Mouse (Mus musculus): ENCODE measurements around the gene Mgst2. TPM values are rescaled to one million over a fixed set of nuclear protein-coding genes. Genes with fewer than 3 reads are reported as not detected.

Gene Mgst2
- polyA plus RNA-seq (2015; fragmentation: Nextera tagmentation; extraction: Ambion mirVana): 128 and 153 TPM in 2 replicates

DNA sequence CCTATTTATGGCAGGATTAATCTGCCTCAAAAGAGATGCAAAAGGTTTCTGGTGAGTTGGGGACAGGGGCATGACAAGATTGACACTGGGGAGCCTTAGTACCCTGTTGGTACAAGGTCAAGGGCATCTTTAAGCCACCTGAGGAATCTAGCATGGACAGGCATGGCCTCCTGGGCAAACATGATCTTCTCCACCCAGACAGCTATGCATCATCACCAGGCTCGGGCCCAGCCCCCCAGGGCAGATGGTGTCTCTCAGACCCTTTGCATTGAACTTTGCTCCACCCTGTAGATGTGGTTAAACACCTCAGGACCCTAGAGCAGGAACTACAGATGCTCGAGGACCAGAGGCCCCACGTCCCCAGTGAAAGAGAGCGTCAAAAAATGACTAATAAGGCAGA, at the start of gene Mgst2:
Gene Mgst2 (plus strand): TSS at position 301 of the 400 bp plus-strand sequence.
- Histone ChIP-seq H3K9ac (ENCODE audit: low read depth, low read length) (no peak within 1 kb of the TSS), H3K4me3 (ENCODE audit: low read depth, low read length) (peak within 1 kb of the TSS; percentile 32), H3K36me3 (ENCODE audit: control insufficient read depth, insufficient read depth) (no peaks in the 10 kb centered on the region), H3K9me3 (ENCODE audit: control insufficient read depth) (no peaks in the 10 kb centered on the region), H3K27ac (ENCODE audit: low read depth, low read length) (peak within 1 kb of the TSS; percentile 73), H3K4me2 (replicated peaks; ENCODE audit: low read depth) (peak within 1 kb of the TSS; percentile 49), H3K27me3 (replicated peaks; ENCODE audit: control insufficient read depth, insufficient read depth, low read length) (no peaks in the 10 kb centered on the region), H3K4me1 (replicated peaks; ENCODE audit: control insufficient read depth, insufficient read depth, low read length) (0 out of 2 replicates have a peak, but pooled peaks cover 4% of the 10 kb centered on the region)
- ATAC-seq: no peak
- TF ChIP-seq CTCF (IDR thresholded peaks at IDR 0.05; ENCODE audit: low read depth): no peak
- WGBS: 36% methylated on average over 4 of the region's 4 CpGs

DNA sequence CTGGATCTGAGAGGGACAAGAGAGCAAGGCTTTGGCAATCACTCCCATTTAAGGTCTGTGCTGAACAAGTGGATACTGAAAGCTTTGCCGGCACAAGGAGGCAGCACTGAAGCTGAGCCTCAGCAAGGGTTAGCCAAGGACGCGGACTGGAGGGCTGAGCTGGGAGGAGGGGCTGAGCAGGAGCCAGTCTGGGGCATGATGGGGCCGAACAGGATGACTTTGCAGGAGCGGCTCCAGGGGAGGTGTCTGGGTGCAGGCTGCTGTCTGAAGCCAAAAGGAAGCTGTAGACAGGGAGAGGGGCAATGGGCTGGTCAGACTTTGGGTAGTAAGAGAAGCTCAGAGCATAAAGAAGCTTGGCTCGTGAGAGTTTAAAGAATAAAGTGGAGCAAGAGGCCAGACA, 48.2 kb upstream of the Mgst2 start:
- no peak overlapping the region for H3K27ac ChIP-seq (ENCODE audit: low read depth, low read length)
- H3K9me3 ChIP-seq (ENCODE audit: control insufficient read depth): no peaks in the 10 kb centered on the region
- no peaks in the 10 kb centered on the region for H3K36me3 ChIP-seq (ENCODE audit: control insufficient read depth, insufficient read depth)
- no peaks in the 10 kb centered on the region for H3K27me3 ChIP-seq (replicated peaks; ENCODE audit: control insufficient read depth, insufficient read depth, low read length)
- 9% methylated on average over 6 of the region's 6 CpGs for WGBS
- no peak overlapping the region for H3K4me3 ChIP-seq (ENCODE audit: low read depth, low read length)
- H3K4me1 ChIP-seq (replicated peaks; ENCODE audit: control insufficient read depth, insufficient read depth, low read length): peaks cover 4% of the 10 kb centered on the region; the same call in 1 of the 2 replicates
- ATAC-seq: 0 out of 2 replicates have a peak, but pooled peaks have one; percentile 36
- no peak overlapping the region for H3K4me2 ChIP-seq (replicated peaks; ENCODE audit: low read depth)
- no peak overlapping the region for H3K9ac ChIP-seq (ENCODE audit: low read depth, low read length)
- peak; percentile 73 for TF ChIP-seq CTCF (IDR thresholded peaks at IDR 0.05; ENCODE audit: low read depth)

DNA sequence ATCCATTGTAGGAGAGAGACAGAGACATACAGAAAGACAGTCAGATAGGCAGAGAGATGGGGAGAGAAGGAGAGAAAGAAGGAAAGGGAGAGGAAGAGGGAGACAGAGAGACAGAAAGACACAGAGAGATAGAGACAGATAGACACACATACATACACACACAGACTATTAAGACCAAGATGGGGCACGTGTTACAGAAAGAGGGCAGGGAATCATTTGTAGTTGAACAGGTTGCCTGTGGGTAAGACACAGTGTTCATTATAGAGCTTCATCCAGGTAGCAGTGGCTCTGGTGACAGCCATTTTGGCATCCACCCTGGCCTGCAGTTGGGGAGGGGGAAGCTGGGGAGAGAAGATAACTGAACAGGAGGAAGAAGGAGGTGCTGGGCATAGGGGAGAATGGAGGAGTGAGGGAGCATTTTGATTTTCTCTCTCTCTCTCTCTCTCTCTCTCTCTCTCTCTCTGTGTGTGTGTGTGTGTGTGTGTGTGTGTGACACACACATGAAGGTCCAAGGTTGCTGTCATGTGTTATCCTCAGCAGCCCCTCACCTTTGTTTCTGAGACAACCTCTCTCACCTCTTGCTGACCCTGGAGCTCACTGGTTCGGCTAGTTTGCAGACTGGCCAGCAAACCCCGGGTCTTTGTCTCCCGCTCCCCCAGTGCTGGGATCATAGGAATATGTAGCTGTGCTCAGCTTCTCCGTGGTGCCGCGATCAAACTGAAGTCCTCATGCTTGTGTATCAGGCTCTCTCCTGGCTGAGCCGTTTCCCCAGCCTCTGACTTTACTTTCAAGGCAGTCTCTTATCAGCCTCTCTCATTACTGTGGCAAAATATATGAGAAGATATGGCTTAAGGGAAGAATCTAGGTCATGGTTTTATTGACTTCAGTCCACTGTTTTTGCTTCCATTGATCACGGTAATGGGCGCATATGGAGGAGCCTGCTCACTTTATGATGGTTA, 47.5 kb upstream of the Mgst2 start:
- Histone ChIP-seq H3K27ac (ENCODE audit: low read depth, low read length) (no peak overlapping the region), H3K9ac (ENCODE audit: low read depth, low read length) (no peak overlapping the region), H3K4me2 (replicated peaks; ENCODE audit: low read depth) (no peak overlapping the region), H3K36me3 (ENCODE audit: control insufficient read depth, insufficient read depth) (no peaks in the 10 kb centered on the region), H3K4me1 (replicated peaks; ENCODE audit: control insufficient read depth, insufficient read depth, low read length) (peaks cover 4% of the 10 kb centered on the region; the same call in 1 of the 2 replicates), H3K27me3 (replicated peaks; ENCODE audit: control insufficient read depth, insufficient read depth, low read length) (no peaks in the 10 kb centered on the region), H3K9me3 (ENCODE audit: control insufficient read depth) (no peaks in the 10 kb centered on the region), H3K4me3 (ENCODE audit: low read depth, low read length) (no peak overlapping the region)
- no peak for ATAC-seq
- TF ChIP-seq CTCF (IDR thresholded peaks at IDR 0.05; ENCODE audit: low read depth): no peak
- 76% methylated on average over 10 of the region's 10 CpGs for WGBS

DNA sequence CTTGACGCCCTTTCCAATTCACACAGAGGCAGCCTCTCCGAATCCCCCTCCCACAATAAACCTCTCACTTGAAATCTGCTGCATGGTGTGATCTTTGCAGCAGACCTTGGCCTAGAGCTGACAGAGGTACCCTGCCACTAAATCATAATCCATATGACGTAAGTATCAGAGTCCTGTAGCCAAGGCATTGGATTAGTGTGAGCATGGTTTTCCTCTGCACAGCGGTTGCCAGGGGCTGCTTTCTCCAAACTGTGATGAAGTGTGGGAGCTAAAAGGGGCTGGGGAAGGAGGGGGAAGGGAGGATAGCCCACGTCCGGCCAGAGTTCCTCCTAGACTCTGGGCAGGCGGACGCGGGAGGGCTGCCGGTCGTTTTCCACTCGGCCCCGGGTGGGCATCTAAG, 45.9 kb upstream of the Mgst2 start:
- TF ChIP-seq CTCF (IDR thresholded peaks at IDR 0.05; ENCODE audit: low read depth): no peak
- no peak overlapping the region for H3K9ac ChIP-seq (ENCODE audit: low read depth, low read length)
- 92% methylated on average over 13 of the region's 13 CpGs for WGBS

DNA sequence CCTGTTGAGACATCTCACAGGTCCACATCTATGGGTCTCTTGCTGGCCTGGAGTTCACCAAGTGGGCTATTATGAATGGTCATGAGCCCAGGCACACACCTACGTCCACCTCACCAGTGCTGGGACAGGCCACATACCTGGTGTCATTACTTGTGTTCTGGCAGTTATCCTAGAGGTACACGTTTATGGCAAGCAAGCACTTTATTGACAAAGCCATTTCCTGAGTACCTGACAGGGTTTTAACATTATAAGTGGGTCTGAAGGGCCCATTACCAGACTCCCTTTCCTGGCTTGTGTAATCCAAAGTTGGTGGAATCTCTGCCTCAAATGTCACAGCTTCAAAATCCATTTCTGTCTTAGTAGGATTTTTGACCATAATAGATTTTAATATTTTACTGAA, 36.2 kb upstream of the Mgst2 start:
- Histone ChIP-seq H3K9me3 (ENCODE audit: control insufficient read depth) (no peaks in the 10 kb centered on the region), H3K36me3 (ENCODE audit: control insufficient read depth, insufficient read depth) (no peaks in the 10 kb centered on the region), H3K9ac (ENCODE audit: low read depth, low read length) (no peak overlapping the region), H3K4me2 (replicated peaks; ENCODE audit: low read depth) (no peak overlapping the region), H3K4me1 (replicated peaks; ENCODE audit: control insufficient read depth, insufficient read depth, low read length) (no peaks in the 10 kb centered on the region), H3K27ac (ENCODE audit: low read depth, low read length) (no peak overlapping the region), H3K27me3 (replicated peaks; ENCODE audit: control insufficient read depth, insufficient read depth, low read length) (no peaks in the 10 kb centered on the region), H3K4me3 (ENCODE audit: low read depth, low read length) (no peak overlapping the region)
- TF ChIP-seq CTCF (IDR thresholded peaks at IDR 0.05; ENCODE audit: low read depth): no peak
- no peak for ATAC-seq
- WGBS: 63% methylated on average over 2 of the region's 2 CpGs

More for the DNA sequence above, 45.9 kb upstream of the Mgst2 start:
- Histone ChIP-seq H3K27me3 (replicated peaks; ENCODE audit: control insufficient read depth, insufficient read depth, low read length) (no peaks in the 10 kb centered on the region), H3K4me2 (replicated peaks; ENCODE audit: low read depth) (no peak overlapping the region), H3K4me1 (replicated peaks; ENCODE audit: control insufficient read depth, insufficient read depth, low read length) (peaks cover 4% of the 10 kb centered on the region; the same call in 1 of the 2 replicates), H3K9me3 (ENCODE audit: control insufficient read depth) (no peaks in the 10 kb centered on the region), H3K4me3 (ENCODE audit: low read depth, low read length) (no peak overlapping the region), H3K36me3 (ENCODE audit: control insufficient read depth, insufficient read depth) (no peaks in the 10 kb centered on the region), H3K27ac (ENCODE audit: low read depth, low read length) (no peak overlapping the region)
- no peak for ATAC-seq

DNA sequence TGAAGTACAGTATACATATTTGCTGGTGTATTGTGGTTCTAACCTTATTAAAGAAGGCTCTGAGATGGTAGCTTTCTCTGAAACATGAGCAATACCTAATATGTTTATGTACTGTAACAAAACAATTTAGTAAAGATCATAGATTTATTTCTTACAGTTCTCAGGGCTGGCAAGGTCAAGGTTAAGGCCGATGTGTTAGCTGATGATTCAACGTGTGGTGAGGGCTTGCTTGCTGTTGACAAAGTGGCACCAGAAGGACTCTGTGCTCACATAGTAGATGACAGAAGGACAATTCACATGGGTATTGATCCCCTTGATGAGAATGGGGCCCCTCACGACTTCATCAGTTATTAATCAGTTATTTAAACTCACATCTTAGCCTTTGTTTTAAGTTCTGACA, 32.4 kb upstream of the Mgst2 start:
- no peaks in the 10 kb centered on the region for H3K36me3 ChIP-seq (ENCODE audit: control insufficient read depth, insufficient read depth)
- no peaks in the 10 kb centered on the region for H3K4me1 ChIP-seq (replicated peaks; ENCODE audit: control insufficient read depth, insufficient read depth, low read length)
- no peak overlapping the region for H3K4me2 ChIP-seq (replicated peaks; ENCODE audit: low read depth)
- no peaks in the 10 kb centered on the region for H3K9me3 ChIP-seq (ENCODE audit: control insufficient read depth)
- H3K9ac ChIP-seq (ENCODE audit: low read depth, low read length): no peak overlapping the region
- no peak for ATAC-seq
- no peak for TF ChIP-seq CTCF (IDR thresholded peaks at IDR 0.05; ENCODE audit: low read depth)
- WGBS: 65% methylated on average over 3 of the region's 3 CpGs
- no peaks in the 10 kb centered on the region for H3K27me3 ChIP-seq (replicated peaks; ENCODE audit: control insufficient read depth, insufficient read depth, low read length)
- H3K27ac ChIP-seq (ENCODE audit: low read depth, low read length): no peak overlapping the region
- no peak overlapping the region for H3K4me3 ChIP-seq (ENCODE audit: low read depth, low read length)
